Mouse (Mus musculus) forebrain, embryonic 10.5 days (tissue): ENCODE results near the gene Prkar1b. TPM values are rescaled to one million over a fixed set of nuclear protein-coding genes. Genes with fewer than 3 reads are reported as not detected.

Experiments used
- DNase-seq: peaks from one replicate; pipeline ENCODE4 v3.0.0-alpha.2; 2017; ENCODE audit warnings: low spot score; ENCODE audit errors: extremely low spot score
- H3K27ac ChIP-seq: fragments of 300-500 bp; sonication (generic); 2 replicates; pipeline ENCODE4 v1.5.1; 2016; ENCODE audit warnings: mild to moderate bottlenecking
- H3K27me3 ChIP-seq: fragments of 300-500 bp; sonication (generic); 2 replicates; pipeline ENCODE4 v1.6.1; 2016; ENCODE audit warnings: mild to moderate bottlenecking; ENCODE audit not compliant: poor library complexity, severe bottlenecking
- H3K36me3 ChIP-seq: fragments of 300-500 bp; sonication (generic); replicated peaks from 2 replicates; pipeline ENCODE4 v1.6.1; 2016; ENCODE audit warnings: mild to moderate bottlenecking, moderate library complexity
- H3K4me1 ChIP-seq: fragments of 300-500 bp; sonication (generic); 2 replicates; pipeline ENCODE4 v1.6.1; 2016
- H3K4me3 ChIP-seq: fragments of 300-500 bp; sonication (generic); 2 replicates; pipeline ENCODE4 v1.5.1; 2016; ENCODE audit warnings: mild to moderate bottlenecking, moderate library complexity
- H3K9me3 ChIP-seq: fragments of 300-500 bp; sonication (generic); 2 replicates; pipeline ENCODE4 v1.6.1; 2016; ENCODE audit warnings: mild to moderate bottlenecking, moderate library complexity
- WGBS: fragments of 180-500 bp; shearing (Covaris S2); methylation state at CpG from one replicate; pipeline ENCODE4 v1.1.7; 2016; 5-methylcytosine and 5-hydroxymethylcytosine counted together
- polyA plus RNA-seq: library from polyadenylated mRNA; unstranded; fragments of >200 nt; fragmentation: Nextera tagmentation; extraction: Ambion mirVana; gene quantifications from 2 replicates; pipeline ENCODE4 v1.2.1, GENCODE M21; 2016

Prkar1b gene
- polyA plus RNA-seq, 1 experiment from 2014 or later: 5.1 TPM

GRCm38 (mm10) chr5:138987994-138988393 is 161.8 kb downstream of the Prkar1b start:
- Histone ChIP-seq H3K36me3 (peaks cover 41% of the 10 kb centered on the region), H3K9me3 (no peaks in the 10 kb centered on the region), H3K4me1 (peaks cover 32% of the 10 kb centered on the region), H3K27me3 (peaks cover 51% of the 10 kb centered on the region), H3K27ac (no peak overlapping the region), H3K4me3 (no peak overlapping the region)
- no peak for DNase-seq
- 80% methylated on average over 10 of the region's 10 CpGs for WGBS

- H3K4me1 ChIP-seq: peaks cover 14% of the 10 kb centered on the region
- no peaks in the 10 kb centered on the region for H3K27me3 ChIP-seq
- H3K27ac ChIP-seq: no peak overlapping the region
- no peaks in the 10 kb centered on the region for H3K9me3 ChIP-seq
- DNase-seq: no peak
- WGBS: 82% methylated on average over 8 of the region's 9 CpGs
- H3K36me3 ChIP-seq: peaks cover 41% of the 10 kb centered on the region
- H3K4me3 ChIP-seq: no peak overlapping the region
Measured at GRCm38 (mm10) chr5:138981921-138982320, 167.9 kb downstream of the Prkar1b start.

GRCm38 (mm10) chr5:138980608-138981007 is 169.2 kb downstream of the Prkar1b start:
- H3K36me3 ChIP-seq: peaks cover 32% of the 10 kb centered on the region
- peaks cover 14% of the 10 kb centered on the region for H3K4me1 ChIP-seq
- H3K27ac ChIP-seq: no peak overlapping the region
- H3K4me3 ChIP-seq: no peak overlapping the region
- no peak for DNase-seq
- no peaks in the 10 kb centered on the region for H3K27me3 ChIP-seq
- H3K9me3 ChIP-seq: no peaks in the 10 kb centered on the region
- WGBS: 88% methylated on average over 9 of the region's 9 CpGs

GRCm38 (mm10) chr5:138979840-138980239 is 170.0 kb downstream of the Prkar1b start:
- Histone ChIP-seq H3K4me1 (peaks cover 14% of the 10 kb centered on the region), H3K27ac (no peak overlapping the region), H3K4me3 (no peak overlapping the region), H3K27me3 (no peaks in the 10 kb centered on the region), H3K36me3 (peaks cover 33% of the 10 kb centered on the region), H3K9me3 (no peaks in the 10 kb centered on the region)
- WGBS: 84% methylated on average over 8 of the region's 8 CpGs
- DNase-seq: no peak

- Histone ChIP-seq H3K9me3 (no peaks in the 10 kb centered on the region), H3K4me3 (no peak overlapping the region), H3K4me1 (peaks cover 14% of the 10 kb centered on the region), H3K27ac (no peak overlapping the region), H3K36me3 (peaks cover 13% of the 10 kb centered on the region), H3K27me3 (no peaks in the 10 kb centered on the region)
- 71% methylated on average over 3 of the region's 3 CpGs for WGBS
- no peak for DNase-seq
Measured at GRCm38 (mm10) chr5:138977759-138978158, 172.0 kb downstream of the Prkar1b start.

GRCm38 (mm10) chr5:138974911-138975485 is 174.8 kb downstream of the Prkar1b start:
- 90% methylated on average over 8 of the region's 8 CpGs for WGBS
- H3K27me3 ChIP-seq: no peaks in the 10 kb centered on the region
- peaks cover 14% of the 10 kb centered on the region for H3K4me1 ChIP-seq
- no peak overlapping the region for H3K4me3 ChIP-seq
- no peaks in the 10 kb centered on the region for H3K9me3 ChIP-seq
- H3K27ac ChIP-seq: no peak overlapping the region
- peaks cover 10% of the 10 kb centered on the region; the same call in 1 of the 2 replicates for H3K36me3 ChIP-seq
- no peak for DNase-seq

GRCm38 (mm10) chr5:138973480-138973879 is 176.3 kb downstream of the Prkar1b start:
- H3K27ac ChIP-seq: no peak overlapping the region
- 0 out of 2 replicates have a peak, but pooled peaks cover 7% of the 10 kb centered on the region for H3K36me3 ChIP-seq
- no peaks in the 10 kb centered on the region for H3K27me3 ChIP-seq
- WGBS: 87% methylated on average over 6 of the region's 6 CpGs
- H3K4me1 ChIP-seq: peaks cover 8% of the 10 kb centered on the region
- DNase-seq: no peak
- no peak overlapping the region for H3K4me3 ChIP-seq
- no peaks in the 10 kb centered on the region for H3K9me3 ChIP-seq

GRCm38 (mm10) chr5:138971405-138971804 is 178.4 kb downstream of the Prkar1b start:
- 0 out of 2 replicates have a peak, but pooled peaks cover under 1% of the 10 kb centered on the region for H3K4me1 ChIP-seq
- no peak overlapping the region for H3K4me3 ChIP-seq
- 88% methylated on average over 9 of the region's 9 CpGs for whole genome bisulfite sequencing
- H3K9me3 ChIP-seq: no peaks in the 10 kb centered on the region
- H3K27ac ChIP-seq: no peak overlapping the region
- 0 out of 2 replicates have a peak, but pooled peaks cover 4% of the 10 kb centered on the region for H3K36me3 ChIP-seq
- H3K27me3 ChIP-seq: no peaks in the 10 kb centered on the region
- no peak for DNase-seq

GRCm38 (mm10) chr5:138970056-138970490 is 179.7 kb downstream of the Prkar1b start:
- no peaks in the 10 kb centered on the region for H3K27me3 ChIP-seq
- 69% methylated on average over 7 of the region's 7 CpGs for WGBS
- H3K4me3 ChIP-seq: no peak overlapping the region
- no peak overlapping the region for H3K27ac ChIP-seq
- H3K36me3 ChIP-seq: no peaks in the 10 kb centered on the region
- H3K4me1 ChIP-seq: peaks cover 11% of the 10 kb centered on the region; the same call in 1 of the 2 replicates
- H3K9me3 ChIP-seq: no peaks in the 10 kb centered on the region
- DNase-seq: no peak

Other genes starting within 250 kb of the Prkar1b start
- 12.3 and 14.3 TPM in 2 replicates for gene Pdgfa, start 152.6 kb downstream of the Prkar1b start, polyA plus RNA-seq
- gene Dnaaf5, start 222 bp upstream of the Prkar1b start, polyA plus RNA-seq: 8.0 and 9.9 TPM in 2 replicates
- gene Sun1, start 50.6 kb upstream of the Prkar1b start, polyA plus RNA-seq: 52.9 and 53.8 TPM in 2 replicates
- 187 and 188 TPM in 2 replicates for gene Get4, start 102.3 kb upstream of the Prkar1b start, polyA plus RNA-seq
- gene Adap1, start 175.6 kb upstream of the Prkar1b start, polyA plus RNA-seq: 0.27 and 0.49 TPM in 2 replicates
- 119 and 120 TPM in 2 replicates for gene Cox19, start 201.4 kb upstream of the Prkar1b start, polyA plus RNA-seq
- not detected in 2 replicates for gene Cyp2w1, start 202.6 kb upstream of the Prkar1b start, polyA plus RNA-seq
- 1.6 and 1.8 TPM in 2 replicates for gene Gpr146, start 227.7 kb upstream of the Prkar1b start, polyA plus RNA-seq